Comparison of ENCODE assay signal across 8 mouse cellular contexts in the genomic region with DNA sequence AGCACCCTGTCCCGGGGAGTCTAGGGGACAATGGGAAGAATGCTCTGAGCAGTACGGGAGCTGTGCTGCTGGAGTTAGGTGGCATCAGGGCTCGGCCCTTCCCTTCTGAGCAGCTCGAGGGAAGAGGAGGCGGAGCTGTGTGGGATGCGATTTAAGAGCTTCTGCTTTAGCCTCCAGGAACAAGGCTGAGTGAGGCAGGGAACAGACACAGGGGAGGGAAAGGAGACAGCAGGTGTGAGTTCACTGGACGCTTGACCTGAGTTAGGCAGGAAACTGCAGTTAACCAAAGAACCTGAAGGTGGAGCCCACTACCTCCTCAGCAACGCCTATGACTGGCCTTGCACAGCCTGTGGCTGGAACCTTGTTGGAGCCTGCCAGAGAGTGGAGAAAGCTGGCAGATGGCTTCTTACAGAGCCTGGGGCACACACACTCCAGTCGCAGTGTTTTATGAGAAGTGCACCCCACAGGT. TPM values are rescaled to one million over a fixed set of nuclear protein-coding genes. Genes with fewer than 3 reads are reported as not detected.
DNase-seq lines count a peak whose midpoint lies in the region; ATAC-seq and TF ChIP-seq lines count a peak whose summit lies in the region.
"Had no signal": no experiment of that assay in that cellular context is flagged by ENCODE, and none has a peak within 500 bp of the region (broad histone marks: within the 10 kb centered on the region; RNA-seq: fewer than 3 reads in every experiment).

No protein-coding gene starts in this region.

- peak overlapping the region; percentile 44; the same call in 1 of the 2 replicates for H3K9ac ChIP-seq in midbrain, embryonic 13.5 days (replicated peaks)

- no peak overlapping the region for H3K27ac ChIP-seq in midbrain, embryonic 13.5 days
- H3K27ac ChIP-seq in small intestine, adult 2 months (ENCODE audit: insufficient read depth, low read depth, low read length), result no peak overlapping the region
- H3K27ac ChIP-seq: macrophage had no signal

- peak; percentile 58 for DNase-seq in adipocyte (ENCODE audit: low spot score)
- peak; percentile 81 for DNase-seq in gastrocnemius, postnatal 25 days
- peak; percentile 79 for DNase-seq in kidney, adult 11 months
- DNase-seq in left cerebral cortex, postnatal 4 days, result peak; percentile 90

- no peak for TF ChIP-seq POLR2A in small intestine, adult 2 months (IDR thresholded peaks at IDR 0.05; ENCODE audit: low read depth, low read length)

- 9% methylated on average over 9 of the region's 9 CpGs for WGBS in midbrain, embryonic 13.5 days
- 16% methylated on average over 9 of the region's 9 CpGs for WGBS in small intestine, adult 2 months

- 0 out of 2 replicates have a peak, but pooled peaks cover 5% of the 10 kb centered on the region for H3K27me3 ChIP-seq in midbrain, embryonic 13.5 days
- no peaks in the 10 kb centered on the region for H3K27me3 ChIP-seq in small intestine, adult 2 months (ENCODE audit: control insufficient read depth, insufficient read depth, low read length)

- no peaks in the 10 kb centered on the region for H3K36me3 ChIP-seq in midbrain, embryonic 13.5 days
- H3K36me3 ChIP-seq in small intestine, adult 2 months (ENCODE audit: control insufficient read depth, insufficient read depth, low read length), result no peaks in the 10 kb centered on the region

- peak; percentile 71; the same call in 1 of the 2 replicates for TF ChIP-seq CTCF in small intestine, adult 2 months (IDR thresholded peaks at IDR 0.05; ENCODE audit: extremely low read depth, insufficient read length, insufficient replicate concordance, low read depth, low read length)

- H3K4me2 ChIP-seq in midbrain, embryonic 13.5 days (replicated peaks), result peak overlapping the region; percentile 20; the same call in 1 of the 2 replicates

- no peaks in the 10 kb centered on the region for H3K9me3 ChIP-seq in midbrain, embryonic 13.5 days

- peaks cover 7% of the 10 kb centered on the region; the same call in 1 of the 2 replicates for H3K4me1 ChIP-seq in midbrain, embryonic 13.5 days (replicated peaks)
- no peaks in the 10 kb centered on the region; the same call in 1 of the 2 replicates for H3K4me1 ChIP-seq in small intestine, adult 2 months (ENCODE audit: control insufficient read depth, insufficient read depth, insufficient read length, low read length)

- ATAC-seq in common myeloid progenitor, adult 5-6 weeks (replicated peaks; ENCODE audit: low read depth, poor library complexity, severe bottlenecking), result peak; percentile 78
- ATAC-seq in midbrain, embryonic 13.5 days, result peak; percentile 93

- intact Hi-C loops in left cerebral cortex, postnatal 4 days (cut with DNase I), result loop anchor here (1.0 kb wide), 1 partner anchor 55 kb away; no protein-coding TSS in a partner anchor

- no peak overlapping the region for H3K4me3 ChIP-seq in midbrain, embryonic 13.5 days (replicated peaks)
- H3K4me3 ChIP-seq in small intestine, adult 2 months (ENCODE audit: low read depth, low read length), result no peak overlapping the region

RNA-seq across cellular contexts. Expression of gene Rsph1, which starts 22.7 kb away (rescaled TPM):
- not detected in 2 replicates for total RNA-seq in common myeloid progenitor, adult 5-6 weeks (2017)
- total RNA-seq in gastrocnemius, postnatal 25 days (2021), result 10 to 100 TPM in 1 of 2 experiments, 1 to 10 TPM in 1; 8.0 to 10.2 TPM
- total RNA-seq in left cerebral cortex, postnatal 4 days (2021), result 10 to 100 TPM; 11.9 to 12.6 TPM
- polyA plus RNA-seq in midbrain, embryonic 13.5 days (2015; fragmentation: Nextera tagmentation; extraction: Ambion mirVana), result 2.4 and 2.7 TPM in 2 replicates
- 0.46 TPM in 1 of 2 replicates, not detected in the other for polyA plus RNA-seq in small intestine, adult 2 months (2012; rRNA removed)

RNA-seq across cellular contexts. Expression of gene Slc37a1, which starts 32.1 kb away (rescaled TPM):
- 9.4 and 10.7 TPM in 2 replicates for total RNA-seq in common myeloid progenitor, adult 5-6 weeks (2017)
- total RNA-seq in gastrocnemius, postnatal 25 days (2021), result 1 to 10 TPM; 3.0 to 5.2 TPM
- total RNA-seq in left cerebral cortex, postnatal 4 days (2021), result 10 to 100 TPM; 18.4 to 19.4 TPM
- 11.4 and 17.4 TPM in 2 replicates for polyA plus RNA-seq in midbrain, embryonic 13.5 days (2015; fragmentation: Nextera tagmentation; extraction: Ambion mirVana)
- 68.2 and 145 TPM in 2 replicates for polyA plus RNA-seq in small intestine, adult 2 months (2012; rRNA removed)

RNA-seq across cellular contexts. Expression of gene Ubash3a, which starts 46.8 kb away (rescaled TPM):
- 35.5 and 37.7 TPM in 2 replicates for total RNA-seq in common myeloid progenitor, adult 5-6 weeks (2017)
- under 1 TPM in 1 of 2 experiments, not detected in 1; 0.19 TPM for total RNA-seq in gastrocnemius, postnatal 25 days (2021)
- total RNA-seq in left cerebral cortex, postnatal 4 days (2021), result not detected
- polyA plus RNA-seq in midbrain, embryonic 13.5 days (2015; fragmentation: Nextera tagmentation; extraction: Ambion mirVana), result 0.12 TPM in 1 of 2 replicates, not detected in the other
- polyA plus RNA-seq in small intestine, adult 2 months (2012; rRNA removed), result 0.76 and 0.98 TPM in 2 replicates

RNA-seq across cellular contexts. Expression of gene Tmprss3, which starts 55.7 kb away (rescaled TPM):
- 2.9 and 4.2 TPM in 2 replicates for total RNA-seq in common myeloid progenitor, adult 5-6 weeks (2017)
- not detected for total RNA-seq in gastrocnemius, postnatal 25 days (2021)
- total RNA-seq in left cerebral cortex, postnatal 4 days (2021), result not detected
- not detected in 2 replicates for polyA plus RNA-seq in midbrain, embryonic 13.5 days (2015; fragmentation: Nextera tagmentation; extraction: Ambion mirVana)
- polyA plus RNA-seq in small intestine, adult 2 months (2012; rRNA removed), result 0.11 TPM in 1 of 2 replicates, not detected in the other
- polyA plus RNA-seq: macrophage had no signal

Comparison
In these comparisons a context has a peak if more than half of its experiments do, and no peak if none do; other contexts are left out.
1. RNA of gene Ubash3a, which starts 46.8 kb away (total RNA-seq): 35.5 to 37.7 TPM in common myeloid progenitor, adult 5-6 weeks; 0.19 TPM in gastrocnemius, postnatal 25 days and not detected in left cerebral cortex, postnatal 4 days; every median in the first group is over 10 times any median in the second.
2. Peak in every context shown above with its lines, with median percentiles within 50 percentile points of each other: DNase-seq.